Comparison of ENCODE assay signal across 22 mouse cellular contexts in genomic region chr5:83029703-83030102, GRCm38 (mm10).
DNase-seq lines count a peak whose midpoint lies in the region; ATAC-seq and TF ChIP-seq lines count a peak whose summit lies in the region.
"Had no signal": no experiment of that assay in that cellular context is flagged by ENCODE, and none has a peak within 500 bp of the region (broad histone marks: within the 10 kb centered on the region; RNA-seq: fewer than 3 reads in every experiment).

No protein-coding gene starts in this region.

- no peak; the same call in 1 of the 2 replicates for TF ChIP-seq RAD21 in CH12.LX (IDR thresholded peaks at IDR 0.05; ENCODE audit: low read depth, low read length)

- DNase-seq in lung, embryonic 14.5 days: no peak
- no peak for DNase-seq in lung, postnatal 10 days
- no peak for DNase-seq in CH12.LX (ENCODE audit: extremely low read depth)
- DNase-seq in urinary bladder, postnatal 25 days (ENCODE audit: low spot score): no peak
- DNase-seq: adrenal gland, postnatal 10 days; B cell, adult 2 months; cerebellum, adult 11 months; cerebellum, adult 9-10 months; cerebellum, postnatal 25 days; gastrocnemius, postnatal 10 days; heart, postnatal 36 days had no signal

- no peak overlapping the region for H3K4me2 ChIP-seq in lung, embryonic 14.5 days
- no peak overlapping the region for H3K4me2 ChIP-seq in CH12.LX (ENCODE audit: insufficient read depth, low read depth, poor library complexity, severe bottlenecking)
- H3K4me2 ChIP-seq in stomach, embryonic 14.5 days (replicated peaks; ENCODE audit: low read depth, low read length): no peak overlapping the region
- H3K4me2 ChIP-seq: embryonic facial prominence, embryonic 12.5 days; forebrain, embryonic 12.5 days; heart, embryonic 13.5 days; hindbrain, embryonic 12.5 days had no signal

- in situ Hi-C loops in CH12.LX (cut with MboI; ENCODE audit: low pct_ligation_motif_present, low pct_unique_long_range_greater_than_20kb, low sequenced_read_pairs): no loop called here

- H3K27ac ChIP-seq in lung, embryonic 14.5 days (ENCODE audit: low read depth): no peak overlapping the region
- no peak overlapping the region for H3K27ac ChIP-seq in CH12.LX (ENCODE audit: insufficient read depth, low read depth)
- no peak overlapping the region for H3K27ac ChIP-seq in stomach, embryonic 14.5 days (ENCODE audit: low read length)
- H3K27ac ChIP-seq: embryonic facial prominence, embryonic 12.5 days; forebrain, embryonic 12.5 days; heart, embryonic 13.5 days; hindbrain, embryonic 12.5 days had no signal

- no peak for TF ChIP-seq EP300 in CH12.LX (IDR thresholded peaks at IDR 0.05; ENCODE audit: low read length)

- no peak overlapping the region for H3K9ac ChIP-seq in lung, embryonic 14.5 days
- no peak overlapping the region for H3K9ac ChIP-seq in CH12.LX (ENCODE audit: insufficient read depth, low read depth)
- H3K9ac ChIP-seq in stomach, embryonic 14.5 days (replicated peaks; ENCODE audit: low read depth, low read length): no peak overlapping the region
- H3K9ac ChIP-seq: embryonic facial prominence, embryonic 12.5 days; forebrain, embryonic 12.5 days; heart, embryonic 13.5 days; hindbrain, embryonic 12.5 days had no signal

- H3K27me3 ChIP-seq in lung, embryonic 14.5 days (ENCODE audit: insufficient read depth, low read length): no peaks in the 10 kb centered on the region
- H3K27me3 ChIP-seq in CH12.LX (replicated peaks): no peaks in the 10 kb centered on the region
- H3K27me3 ChIP-seq in stomach, embryonic 14.5 days (ENCODE audit: control insufficient read depth, insufficient read depth, low read length): no peaks in the 10 kb centered on the region
- H3K27me3 ChIP-seq: embryonic facial prominence, embryonic 12.5 days; forebrain, embryonic 12.5 days; heart, embryonic 13.5 days; hindbrain, embryonic 12.5 days; Patski had no signal

- 0 out of 2 replicates have a peak, but pooled peaks have one; percentile 9 for TF ChIP-seq CTCF in lung, embryonic 14.5 days (IDR thresholded peaks at IDR 0.05; ENCODE audit: low read depth)
- peak in 1 of 2 experiments; percentile 32; a peak in 2 of 4 replicates for TF ChIP-seq CTCF in CH12.LX (conservative IDR thresholded peaks at IDR 0.05 in 1 of 2, IDR thresholded peaks at IDR 0.05 in 1 of 2; ENCODE audit: low read depth in 2 of 2, low read length in 2 of 2)

- no peak overlapping the region for H3K4me3 ChIP-seq in lung, embryonic 14.5 days (ENCODE audit: low read depth, low read length)
- no peak overlapping the region for H3K4me3 ChIP-seq in CH12.LX (replicated peaks in 1 of 3; ENCODE audit: low read depth in 2 of 3, low read length in 2 of 3, poor library complexity in 1 of 3)
- no peak overlapping the region for H3K4me3 ChIP-seq in stomach, embryonic 14.5 days (ENCODE audit: low read depth, low read length)
- H3K4me3 ChIP-seq: embryonic facial prominence, embryonic 12.5 days; forebrain, embryonic 12.5 days; heart, embryonic 13.5 days; hindbrain, embryonic 12.5 days had no signal

- no peaks in the 10 kb centered on the region for H3K9me3 ChIP-seq in lung, embryonic 14.5 days (ENCODE audit: low read depth, low read length)
- peaks cover 14% of the 10 kb centered on the region for H3K9me3 ChIP-seq in CH12.LX (replicated peaks; ENCODE audit: low read length)
- no peaks in the 10 kb centered on the region for H3K9me3 ChIP-seq in stomach, embryonic 14.5 days (ENCODE audit: control insufficient read depth, low read depth, low read length)
- H3K9me3 ChIP-seq: embryonic facial prominence, embryonic 12.5 days; forebrain, embryonic 12.5 days; heart, embryonic 13.5 days; hindbrain, embryonic 12.5 days had no signal

- H3K36me3 ChIP-seq in lung, embryonic 14.5 days (ENCODE audit: insufficient read depth): no peaks in the 10 kb centered on the region
- no peaks in the 10 kb centered on the region for H3K36me3 ChIP-seq in CH12.LX (replicated peaks in 1 of 2; ENCODE audit: control insufficient read depth in 1 of 2, insufficient read depth in 1 of 2, low read length in 1 of 2)
- H3K36me3 ChIP-seq in stomach, embryonic 14.5 days (ENCODE audit: control insufficient read depth, insufficient read depth, low read length): no peaks in the 10 kb centered on the region
- H3K36me3 ChIP-seq: embryonic facial prominence, embryonic 12.5 days; forebrain, embryonic 12.5 days; heart, embryonic 13.5 days; hindbrain, embryonic 12.5 days had no signal

- dilution Hi-C loops in CH12.LX (cut with MboI; ENCODE audit: extremely low pct_ligation_motif_present, extremely low pct_unique_long_range_greater_than_20kb, low sequenced_read_pairs): no loop called here

- no peaks in the 10 kb centered on the region for H3K79me2 ChIP-seq in CH12.LX (replicated peaks; ENCODE audit: control insufficient read depth, extremely low read depth, insufficient read depth, poor library complexity, severe bottlenecking)

- ATAC-seq in lung, embryonic 14.5 days (ENCODE audit: insufficient read depth): no peak
- ATAC-seq in stomach, embryonic 14.5 days (ENCODE audit: insufficient number of reproducible peaks, insufficient read depth, low FRiP score, low read depth): 0 out of 2 replicates have a peak, but pooled peaks have one; percentile 49
- no peak for ATAC-seq in erythroblast, adult 5-6 weeks (replicated peaks; ENCODE audit: low FRiP score, poor library complexity, severe bottlenecking)
- ATAC-seq: CD4-positive, CD25-positive, alpha-beta regulatory T cell, adult 4 months; forebrain, embryonic 16.5 days; hindbrain, embryonic 16.5 days; inflammation-experienced regulatory T-cells, adult 6 months; Patski had no signal

- WGBS in lung, embryonic 14.5 days: 82% methylated on average over 2 of the region's 2 CpGs
- 79% methylated on average over 2 of the region's 2 CpGs for WGBS in stomach, embryonic 14.5 days

- no peak for TF ChIP-seq POLR2A in CH12.LX (IDR thresholded peaks at IDR 0.05; ENCODE audit: low read depth, low read length)

- no peaks in the 10 kb centered on the region for H3K4me1 ChIP-seq in lung, embryonic 14.5 days (ENCODE audit: insufficient read depth)
- no peaks in the 10 kb centered on the region for H3K4me1 ChIP-seq in CH12.LX (ENCODE audit: control insufficient read depth in 1 of 2, insufficient read depth in 2 of 2)
- no peaks in the 10 kb centered on the region for H3K4me1 ChIP-seq in stomach, embryonic 14.5 days (ENCODE audit: control insufficient read depth, insufficient read depth, low read length)
- H3K4me1 ChIP-seq: embryonic facial prominence, embryonic 12.5 days; forebrain, embryonic 12.5 days; heart, embryonic 13.5 days; hindbrain, embryonic 12.5 days had no signal

TF ChIP-seq in CH12.LX, 34 proteins besides CTCF, POLR2A, EP300 and RAD21:
- TF ChIP-seq ZKSCAN1 (IDR thresholded peaks at IDR 0.05; ENCODE audit: borderline replicate concordance, low read depth, low read length): no peak
- peak; percentile 35 for TF ChIP-seq SMC3 (IDR thresholded peaks at IDR 0.05; ENCODE audit: low read depth, low read length)
- TF ChIP-seq CHD1 (IDR thresholded peaks at IDR 0.05; ENCODE audit: low read depth, low read length): no peak
- no peak for TF ChIP-seq NRF1 (IDR thresholded peaks at IDR 0.05; ENCODE audit: low read depth, low read length)
